Mouse (Mus musculus) common myeloid progenitor, adult 5-6 weeks (primary cell): ENCODE results near the gene Ciao2a. TPM values are rescaled to one million over a fixed set of nuclear protein-coding genes. Genes with fewer than 3 reads are reported as not detected.

ENCODE experiments used
- ATAC-seq: replicated peaks from 2 replicates; pipeline ENCODE4 v1.8.0; 2016; ENCODE audit warnings: low read depth, mild to moderate bottlenecking, moderate TSS enrichment, inconsistent platforms; ENCODE audit not compliant: poor library complexity, severe bottlenecking
- total RNA-seq: library from RNA; stranded (forward); fragments of 200-1000, 187-1606 nt; gene quantifications from 2 replicates; pipeline ENCODE4 v1.2.3, GENCODE M21; 2017

The Ciao2a gene
- 177 and 182 TPM in 2 replicates for total RNA-seq

GRCm38 (mm10) chr9:66126456-66127192, at the start of gene Ciao2a, which contains the start of gene Snx1:
Ciao2a (plus strand) TSS chr9:66126611.
Snx1 (minus strand) TSS chr9:66126587.
- peak; percentile 80 for ATAC-seq

GRCm38 (mm10) chr9:66078072-66078471, 48.3 kb upstream of the Ciao2a start:
- ATAC-seq, result no peak

- ATAC-seq, result no peak
These were observed 47.9 kb upstream of the Ciao2a start for GRCm38 (mm10) chr9:66078493-66078892.

- no peak for ATAC-seq
These were observed 45.5 kb upstream of the Ciao2a start for GRCm38 (mm10) chr9:66080804-66081459.

- peak; percentile 63; the same call in 1 of the 2 replicates for ATAC-seq
These were observed 44.4 kb upstream of the Ciao2a start for GRCm38 (mm10) chr9:66081999-66082398.

- ATAC-seq, result no peak
These were observed 42.2 kb upstream of the Ciao2a start for GRCm38 (mm10) chr9:66084171-66084570.

- ATAC-seq, result no peak
These were observed 39.3 kb upstream of the Ciao2a start for GRCm38 (mm10) chr9:66087062-66087461.

GRCm38 (mm10) chr9:66088411-66088810, 38.0 kb upstream of the Ciao2a start:
- ATAC-seq, result peak; percentile 68

- ATAC-seq, result no peak
These were observed 35.7 kb upstream of the Ciao2a start for GRCm38 (mm10) chr9:66090593-66091244.

- no peak for ATAC-seq
These were observed 34.8 kb upstream of the Ciao2a start for GRCm38 (mm10) chr9:66091327-66092231.

GRCm38 (mm10) chr9:66092664-66093063, 33.7 kb upstream of the Ciao2a start:
- no peak for ATAC-seq

GRCm38 (mm10) chr9:66101577-66101976, 24.8 kb upstream of the Ciao2a start:
- no peak for ATAC-seq

GRCm38 (mm10) chr9:66102668-66103067, 23.7 kb upstream of the Ciao2a start:
- no peak for ATAC-seq

- no peak for ATAC-seq
These were observed 21.8 kb upstream of the Ciao2a start for GRCm38 (mm10) chr9:66104601-66105000.

GRCm38 (mm10) chr9:66105168-66105567, 21.2 kb upstream of the Ciao2a start:
- ATAC-seq, result no peak

- no peak for ATAC-seq
These were observed 16.8 kb upstream of the Ciao2a start for GRCm38 (mm10) chr9:66109574-66109973.

GRCm38 (mm10) chr9:66110126-66110525, 16.3 kb upstream of the Ciao2a start:
- no peak for ATAC-seq

- ATAC-seq, result no peak
These were observed 15.6 kb upstream of the Ciao2a start for GRCm38 (mm10) chr9:66110611-66111379.

- ATAC-seq, result peak; percentile 86
These were observed 12.1 kb upstream of the Ciao2a start for GRCm38 (mm10) chr9:66114341-66114740.
